Mouse (Mus musculus): Measurements from ENCODE around the gene Ifnb1.

DNA sequence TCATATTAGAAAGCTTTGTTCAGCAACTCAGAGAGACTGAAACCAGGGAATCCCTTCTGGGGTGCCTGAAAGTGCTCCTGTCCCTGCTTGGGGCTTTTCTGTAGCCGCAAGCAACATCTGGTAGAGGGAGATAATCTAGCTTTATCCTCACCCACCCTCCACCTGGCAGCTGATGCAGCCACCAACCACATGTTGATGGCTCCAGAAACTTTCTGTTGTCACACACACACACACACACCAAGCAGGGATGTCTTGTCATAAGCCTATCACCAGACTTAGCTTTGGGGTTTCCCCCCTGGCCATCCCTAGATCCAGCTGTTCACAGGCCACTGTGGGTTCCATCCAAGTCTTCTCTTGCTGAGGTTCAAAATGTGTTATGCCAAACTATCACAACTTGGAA, 13.2 kb upstream of the Ifnb1 start:
- TF ChIP-seq EP300 (optimal IDR thresholded peaks at IDR 0.05), result no peak
- no peak for TF ChIP-seq CTCF (IDR thresholded peaks at IDR 0.05; ENCODE audit: low read depth)
